Mouse (Mus musculus) fat pad, adult 2 months (tissue): ENCODE data around the gene Rdh13.
A peak's percentile ranks its signal among the peaks of the same experiment; 100 is the strongest.
"Not testable (repeated sequence)": the region's sequence is repeated elsewhere in the genome, so short reads cannot be mapped to it uniquely, and the experiment has no call there.

Experiments
- DNase-seq: peaks from one replicate; pipeline ENCODE4 v3.0.0-alpha.2; 2011; ENCODE audit warnings: low read depth, low spot score; ENCODE audit errors: extremely low read depth

Gene Rdh13

DNA sequence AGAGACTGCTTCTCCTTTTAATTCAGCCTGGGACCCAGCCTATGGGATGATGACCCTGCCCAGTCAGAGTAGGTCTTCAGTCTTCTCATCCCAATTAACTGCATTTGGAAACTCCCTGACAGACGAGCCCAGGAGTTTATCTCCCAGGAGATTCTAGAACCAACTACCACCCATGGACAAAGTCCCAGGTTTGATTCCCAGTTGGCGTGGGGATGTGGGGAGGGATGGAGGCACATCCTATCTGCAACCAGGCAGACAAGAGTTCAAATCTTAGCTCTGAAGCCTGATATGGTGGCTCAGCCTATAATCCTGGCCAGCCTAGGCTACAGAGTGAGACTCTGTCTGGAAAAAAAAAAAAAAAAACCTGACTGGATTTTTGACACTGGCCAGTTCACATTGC, 7.7 kb downstream of the Rdh13 start:
- DNase-seq = no peak

DNA sequence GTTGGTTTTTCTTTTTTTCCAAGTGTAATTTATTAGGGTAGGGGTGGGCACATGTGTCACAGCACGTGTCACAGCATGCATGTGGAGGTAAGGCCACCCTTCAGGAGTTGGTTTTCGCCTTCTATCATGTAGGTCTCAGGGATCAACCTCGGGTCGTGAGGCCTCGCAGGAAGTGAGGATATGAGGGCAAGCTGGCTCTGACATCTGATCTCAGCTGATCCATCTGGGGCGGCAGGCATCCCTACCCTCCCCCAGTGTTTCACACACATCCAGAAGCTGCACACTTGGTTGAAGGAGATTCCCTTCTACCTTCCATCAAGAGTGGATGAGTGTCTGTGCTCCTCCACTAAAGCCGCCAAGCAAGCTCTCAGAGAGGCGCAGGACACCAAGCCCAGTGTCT, 13.4 kb downstream of the Rdh13 start:
- DNase-seq = no peak

DNA sequence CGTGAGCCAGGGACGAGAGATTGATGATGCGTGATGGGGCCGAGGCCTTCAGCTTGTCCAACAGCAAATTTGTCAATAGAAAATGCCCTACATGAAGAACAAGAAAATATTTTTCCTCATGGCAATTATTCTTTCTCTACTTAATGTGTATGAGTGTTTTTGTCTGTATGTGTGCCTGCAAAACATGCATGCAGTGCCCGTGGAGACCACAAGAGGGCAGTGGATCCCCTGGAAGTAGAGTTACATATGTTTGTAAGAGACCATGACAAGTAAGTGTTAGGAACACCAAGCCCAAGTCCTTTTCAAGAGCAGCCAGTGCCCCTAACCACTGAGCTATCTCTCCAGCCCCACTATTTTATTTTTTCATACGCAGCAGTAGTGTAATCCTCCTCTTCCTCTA, 13.9 kb downstream of the Rdh13 start:
- no peak for DNase-seq

DNA sequence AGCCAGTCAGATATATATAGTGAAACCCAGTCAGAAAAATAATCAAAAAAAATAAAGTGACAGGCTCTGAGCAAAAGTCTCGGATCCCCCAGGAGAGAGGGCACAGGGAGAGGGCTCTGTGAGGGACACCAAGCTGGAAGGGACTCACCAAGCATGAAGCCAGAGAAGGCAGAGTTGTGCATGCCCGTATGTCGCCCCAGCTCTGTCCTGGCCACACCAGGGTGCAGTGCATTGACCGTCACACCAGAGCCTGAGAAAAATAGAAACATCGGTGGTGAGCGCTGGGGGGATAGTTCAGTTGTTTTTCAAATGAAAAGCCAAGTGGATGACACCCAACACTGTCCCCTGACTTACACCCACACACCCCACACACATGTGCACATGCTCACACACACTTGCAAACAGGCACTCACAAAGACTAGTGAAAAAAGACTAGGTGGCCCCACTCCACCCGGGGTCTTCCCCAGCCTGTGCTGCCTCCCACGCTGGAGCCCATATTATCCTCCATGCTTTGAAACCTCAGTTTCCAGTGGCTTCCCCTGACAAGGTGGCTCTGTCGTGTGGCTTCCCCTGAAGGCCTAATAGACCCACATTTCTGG, 15.1 kb downstream of the Rdh13 start:
- no peak for DNase-seq

DNA sequence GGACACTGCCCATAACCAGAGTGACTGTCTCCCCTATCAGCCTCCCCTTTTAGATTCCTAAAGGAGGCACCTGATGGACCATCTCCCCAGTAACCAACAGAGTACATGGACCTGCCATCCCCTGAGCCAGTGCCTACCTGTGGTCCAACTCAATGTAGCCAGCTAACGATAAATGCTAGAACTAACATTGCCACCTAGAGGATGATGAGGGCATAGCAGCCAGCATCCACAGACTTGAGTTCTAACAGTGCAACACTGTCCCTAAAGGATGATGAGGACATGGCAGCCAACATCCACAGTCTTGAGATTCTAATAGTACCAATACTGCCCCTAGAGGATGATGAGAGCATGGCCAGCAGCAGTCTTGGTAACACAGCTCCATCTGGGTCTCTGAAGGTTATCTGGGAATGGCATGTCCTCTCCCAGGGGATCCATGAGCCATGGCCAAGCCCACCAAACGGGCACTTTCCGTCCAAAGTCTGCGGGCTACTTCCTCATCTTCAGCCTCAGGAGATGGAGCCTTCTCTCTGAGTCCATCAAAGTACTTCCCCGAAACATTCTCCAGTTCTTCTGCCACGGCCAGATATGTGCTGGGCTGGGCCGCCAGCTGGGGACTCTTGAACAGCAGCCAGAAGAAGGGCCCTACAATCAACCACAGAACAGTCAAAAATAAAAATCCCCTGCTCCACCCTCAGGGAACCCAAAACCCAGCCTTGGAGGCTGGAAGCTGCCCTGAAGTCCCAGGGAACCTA, 18.1 kb downstream of the Rdh13 start:
- DNase-seq = peak; percentile 69

DNA sequence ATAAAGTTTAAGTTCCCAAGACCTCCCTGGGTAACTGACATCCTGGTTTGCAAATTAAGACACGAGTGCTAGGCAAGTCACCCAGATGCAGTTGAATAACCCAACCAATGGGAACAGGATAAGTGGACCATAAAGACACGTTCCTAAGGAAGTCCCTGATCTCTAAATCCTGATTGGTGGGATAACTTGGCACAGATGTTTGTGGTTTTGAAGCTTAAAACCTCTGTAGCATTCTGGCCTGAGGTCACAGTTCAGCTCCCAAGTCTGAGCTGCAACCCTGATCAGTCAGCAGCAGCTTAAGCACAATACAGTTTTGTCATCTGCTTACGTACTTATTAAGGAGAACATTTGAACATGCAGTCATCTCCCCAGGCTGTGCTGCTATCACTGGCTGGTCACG, 25.2 kb downstream of the Rdh13 start:
- no peak for DNase-seq

DNA sequence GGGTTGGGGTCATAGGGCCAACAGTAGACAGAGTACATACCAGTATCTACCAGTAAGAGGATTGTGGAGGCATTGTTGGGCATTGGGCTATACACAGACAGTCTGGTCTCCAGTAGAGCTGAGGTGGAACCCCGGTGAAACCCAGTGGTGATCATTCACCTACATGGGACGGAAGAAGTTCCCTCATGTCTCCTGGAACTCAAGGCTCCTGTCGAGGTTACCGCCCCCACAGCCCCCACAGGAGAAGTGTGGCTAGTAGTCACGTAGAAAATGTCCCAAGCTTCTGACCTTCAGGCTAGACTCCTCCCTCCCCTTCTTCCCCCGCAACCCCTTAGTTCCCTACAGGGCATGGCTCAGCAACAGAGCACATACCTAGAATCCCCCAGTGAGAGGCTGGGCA, 25.8 kb downstream of the Rdh13 start:
- no peak for DNase-seq

DNA sequence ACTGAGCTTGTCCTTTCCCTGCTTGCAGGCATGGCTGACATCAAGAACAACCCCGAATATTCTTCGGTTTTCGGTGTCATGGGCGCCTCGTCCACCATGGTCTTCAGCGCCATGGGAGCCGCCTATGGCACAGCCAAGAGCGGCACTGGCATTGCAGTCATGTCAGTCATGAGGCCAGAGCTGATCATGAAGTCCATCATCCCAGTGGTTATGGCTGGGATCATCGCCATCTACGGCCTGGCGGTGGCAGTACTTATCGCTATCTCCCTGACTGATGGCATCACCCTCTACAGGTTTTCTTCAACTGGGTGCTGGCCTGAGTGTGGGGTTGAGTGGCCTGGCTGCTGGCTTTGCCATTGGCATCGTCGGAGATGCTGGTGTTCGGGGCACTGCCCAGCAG, 33.0 kb downstream of the Rdh13 start:
- DNase-seq = not testable (repeated sequence)

DNA sequence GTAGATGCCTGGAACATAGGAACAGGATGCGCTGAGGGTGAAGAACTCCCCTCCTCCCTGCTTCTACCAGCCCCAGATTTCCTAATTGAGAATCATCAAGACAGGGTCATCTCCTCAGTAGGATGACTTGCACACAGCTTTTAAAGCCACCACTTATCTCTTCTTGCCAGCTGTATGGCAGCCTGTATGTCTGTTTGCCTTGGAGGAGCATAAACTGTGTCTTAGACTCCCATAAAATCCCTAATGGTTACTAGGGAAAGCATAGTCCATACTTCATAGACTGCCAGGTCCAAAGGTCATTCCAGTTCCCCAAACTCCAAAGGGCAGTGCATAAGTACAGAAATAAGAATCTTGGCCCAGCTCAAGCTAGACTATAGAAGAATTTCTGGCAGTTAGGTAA, 47.7 kb downstream of the Rdh13 start, which contains the start of gene Gp6:
Gene Gp6 (minus strand): TSS at position 15 of the 400 bp plus-strand sequence.
- no peak for DNase-seq
